Mouse (Mus musculus): ENCODE data around the gene Dnal4. TPM values are rescaled to one million over a fixed set of nuclear protein-coding genes. Genes with fewer than 3 reads are reported as not detected.

Gene Dnal4
- total RNA-seq, 2 experiments from 2014 or later: 9.6 to 13.9 TPM

DNA sequence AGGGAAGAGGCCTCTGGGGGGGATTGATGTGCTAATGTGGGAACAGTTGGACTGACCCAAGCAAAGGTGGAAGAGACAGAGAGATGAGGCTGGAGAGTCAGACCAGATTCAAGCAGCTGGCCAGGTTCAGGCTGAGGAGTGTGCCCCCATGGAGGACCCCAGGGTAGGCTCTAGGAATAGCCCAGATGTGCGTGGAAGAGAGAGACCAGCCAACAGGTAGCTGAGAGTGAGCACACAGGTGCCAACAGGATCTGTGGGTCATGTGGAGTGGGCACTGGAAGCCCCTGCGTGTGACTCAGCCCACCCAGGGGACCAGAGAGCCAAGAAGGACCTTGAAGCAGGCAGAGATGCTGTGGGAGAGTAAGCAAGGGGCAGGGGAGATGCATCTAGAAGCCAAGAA lies 24.0 kb upstream of the Dnal4 start:
- no peak for ATAC-seq (ENCODE audit: poor library complexity, severe bottlenecking)

DNA sequence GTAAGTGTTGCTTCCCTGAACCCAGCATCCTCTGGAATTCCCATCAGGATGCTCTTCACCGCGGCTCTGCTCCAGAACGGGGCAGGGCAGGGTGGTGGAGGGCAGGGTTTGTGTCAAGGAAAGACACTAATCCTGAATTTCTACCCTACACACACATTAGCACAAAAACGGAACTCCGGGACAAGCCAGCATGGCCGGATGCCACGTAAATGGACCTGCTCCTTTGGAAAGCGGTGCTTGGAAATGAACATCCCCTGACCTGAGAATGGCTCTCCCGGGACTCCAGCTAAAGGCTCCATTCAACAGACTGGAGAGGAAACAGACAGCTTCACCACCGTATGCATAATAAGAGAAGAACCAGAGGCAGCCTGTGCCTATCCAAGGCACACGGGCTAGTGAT lies 23.1 kb upstream of the Dnal4 start:
- ATAC-seq (ENCODE audit: poor library complexity, severe bottlenecking): no peak

DNA sequence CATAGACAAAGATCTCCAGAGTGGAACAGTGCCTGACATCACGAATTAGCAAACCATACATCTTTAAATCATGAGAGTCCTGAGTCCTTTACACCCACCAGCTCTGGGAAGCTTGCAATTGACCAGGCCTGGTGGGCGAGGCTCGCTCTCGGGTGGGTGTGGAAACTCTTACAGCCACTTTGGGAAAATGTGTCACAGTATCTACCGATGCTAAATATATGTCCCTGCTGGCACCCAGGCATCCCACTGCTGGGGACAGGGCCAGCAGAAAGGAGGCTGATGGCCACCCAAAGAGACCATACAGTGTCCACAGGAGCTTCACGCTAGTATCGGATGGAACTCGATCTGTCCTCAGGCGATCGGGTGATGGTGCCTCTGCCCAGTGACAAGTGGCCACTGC lies 20.9 kb upstream of the Dnal4 start:
- no peak for ATAC-seq (ENCODE audit: poor library complexity, severe bottlenecking)

DNA sequence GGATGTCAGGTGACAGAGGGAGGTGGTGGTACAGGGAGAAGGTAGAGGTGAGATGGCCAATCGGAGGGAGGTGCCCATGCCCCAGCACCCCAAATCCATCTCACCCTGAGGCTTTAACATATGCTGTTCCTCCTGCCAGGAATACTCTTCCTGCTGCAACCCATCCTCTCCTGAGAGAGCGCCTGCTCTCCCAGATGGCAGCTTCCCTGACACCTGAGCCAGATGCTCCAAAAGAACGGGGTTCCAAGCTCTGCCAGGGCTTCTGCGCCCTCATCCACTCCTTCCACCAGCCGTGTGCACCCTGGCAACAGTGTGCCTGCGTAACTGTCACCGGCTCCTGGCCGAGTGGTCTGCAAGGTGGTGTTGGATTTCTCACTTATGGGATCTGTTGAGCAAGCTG lies 20.0 kb upstream of the Dnal4 start:
- no peak for ATAC-seq (ENCODE audit: poor library complexity, severe bottlenecking)

DNA sequence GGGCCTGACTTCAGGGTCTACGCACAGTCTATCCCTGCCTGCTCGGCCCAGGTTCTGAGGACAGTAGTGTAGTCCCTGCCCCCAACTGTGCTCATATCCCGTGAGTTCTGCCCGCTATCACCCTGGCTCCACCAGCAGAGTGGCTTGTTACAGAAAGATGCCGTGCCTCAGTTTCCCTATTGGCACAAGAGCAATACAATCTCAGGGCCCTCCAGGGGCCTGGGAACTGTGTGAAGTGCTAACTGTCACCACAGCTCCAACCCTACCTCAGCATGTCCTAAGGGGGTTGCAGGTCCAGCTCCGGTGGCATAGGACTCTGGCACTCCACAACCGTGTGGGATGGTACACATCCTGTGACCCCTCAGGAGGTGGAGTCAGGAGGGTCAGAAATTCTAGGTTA lies 19.4 kb upstream of the Dnal4 start:
- no peak for ATAC-seq (ENCODE audit: poor library complexity, severe bottlenecking)

DNA sequence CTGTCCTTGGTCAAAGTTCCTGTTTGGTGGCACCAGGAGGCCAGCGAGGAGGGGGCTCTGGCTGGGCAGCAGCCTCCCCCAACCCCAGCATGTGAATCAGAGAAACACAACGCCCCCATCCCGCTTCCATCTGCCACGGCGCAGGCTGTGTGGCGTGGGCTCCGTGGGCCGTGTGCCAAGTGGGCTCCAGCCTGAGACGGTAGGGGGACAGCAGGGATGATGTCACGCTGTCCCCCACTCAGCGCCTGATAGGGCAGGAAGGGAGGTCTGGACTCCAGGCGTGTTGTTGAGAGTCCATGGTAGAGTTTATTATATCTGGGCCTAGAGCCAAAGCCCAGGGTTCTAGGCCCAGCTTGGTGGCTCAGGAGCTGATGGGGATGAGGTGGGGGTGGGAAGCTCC lies 18.6 kb upstream of the Dnal4 start:
- ATAC-seq (ENCODE audit: poor library complexity, severe bottlenecking): no peak

DNA sequence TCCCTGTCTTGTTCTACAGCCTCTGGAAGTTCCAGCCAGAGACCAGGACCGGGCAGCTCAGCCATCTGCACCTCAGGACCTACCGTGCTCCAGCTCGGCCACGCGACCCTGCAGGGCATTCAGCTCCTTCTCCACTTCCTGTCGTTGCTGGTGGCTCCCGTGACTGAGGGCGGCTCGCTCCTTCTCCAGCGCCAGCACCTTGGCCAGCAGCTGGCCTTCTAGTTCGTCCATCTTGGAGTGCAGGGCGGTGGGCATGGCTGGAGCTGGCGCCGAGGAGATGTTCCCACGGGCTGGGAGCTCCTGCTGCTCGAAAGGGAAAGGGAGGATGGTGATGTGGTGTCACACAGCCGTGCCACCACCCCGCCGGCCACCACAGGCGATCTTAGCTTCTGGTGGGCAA lies 16.5 kb upstream of the Dnal4 start:
- no peak for ATAC-seq (ENCODE audit: poor library complexity, severe bottlenecking)

DNA sequence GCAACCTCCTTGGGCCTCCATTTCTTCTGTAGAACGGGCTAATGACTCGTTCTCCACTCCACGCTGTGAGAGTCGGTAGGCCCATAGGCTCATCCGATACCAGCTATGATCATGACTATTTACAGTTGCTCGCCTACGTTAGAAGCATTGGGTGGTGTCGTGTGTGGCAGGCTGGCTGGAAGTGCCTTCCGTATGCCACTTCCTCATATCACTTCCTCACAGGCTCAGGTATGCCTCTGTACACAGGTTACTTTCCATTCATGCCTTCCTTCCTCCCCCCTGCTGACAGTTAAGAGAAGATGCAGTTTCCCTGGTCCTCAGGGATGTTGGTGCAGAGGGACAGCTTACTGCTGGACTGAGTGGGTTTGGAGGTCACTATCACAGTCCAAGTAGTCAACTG lies 15.4 kb upstream of the Dnal4 start:
- no peak; the same call in 1 of the 2 replicates for ATAC-seq (ENCODE audit: poor library complexity, severe bottlenecking)

DNA sequence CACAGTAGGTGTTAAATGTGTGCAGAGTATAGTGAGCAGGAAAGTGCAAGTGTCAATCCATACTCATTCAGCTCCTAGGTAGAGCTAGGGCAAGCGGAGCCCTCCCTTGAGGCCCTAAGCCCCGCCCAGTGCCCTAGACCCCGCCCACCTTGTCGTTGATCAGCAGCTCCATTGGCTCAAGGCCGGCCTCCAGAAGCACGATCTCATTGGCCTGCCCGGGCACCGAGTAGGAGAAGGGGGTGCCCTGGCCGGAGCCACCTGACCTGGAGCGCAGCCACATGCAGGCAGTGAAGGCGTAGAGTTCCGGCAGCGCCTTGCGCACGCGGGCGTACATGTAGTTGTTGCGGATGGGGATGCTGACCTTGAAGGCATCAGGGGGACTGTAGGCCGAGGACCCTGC lies 14.8 kb upstream of the Dnal4 start:
- ATAC-seq (ENCODE audit: poor library complexity, severe bottlenecking): no peak

DNA sequence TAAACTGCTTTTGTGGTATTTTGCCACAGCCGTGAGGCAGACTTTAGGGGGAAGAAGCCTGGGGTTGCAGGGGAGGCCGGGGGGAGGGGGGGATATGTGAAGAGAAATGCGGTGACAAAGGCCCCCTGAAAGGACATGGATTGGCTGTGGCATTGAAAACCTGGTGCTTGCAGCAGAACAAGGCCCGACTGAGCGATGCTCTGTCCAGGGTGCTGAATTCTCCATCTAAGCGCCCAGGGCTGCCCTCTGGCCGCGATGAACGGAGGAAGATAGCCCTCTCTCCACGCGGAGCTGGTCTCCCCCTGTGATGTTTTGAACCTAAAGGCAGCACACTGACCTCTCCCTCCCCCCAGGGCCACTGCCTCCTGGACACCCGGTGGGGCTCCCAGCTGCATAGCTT lies 13.9 kb upstream of the Dnal4 start:
- no peak for ATAC-seq (ENCODE audit: poor library complexity, severe bottlenecking)

DNA sequence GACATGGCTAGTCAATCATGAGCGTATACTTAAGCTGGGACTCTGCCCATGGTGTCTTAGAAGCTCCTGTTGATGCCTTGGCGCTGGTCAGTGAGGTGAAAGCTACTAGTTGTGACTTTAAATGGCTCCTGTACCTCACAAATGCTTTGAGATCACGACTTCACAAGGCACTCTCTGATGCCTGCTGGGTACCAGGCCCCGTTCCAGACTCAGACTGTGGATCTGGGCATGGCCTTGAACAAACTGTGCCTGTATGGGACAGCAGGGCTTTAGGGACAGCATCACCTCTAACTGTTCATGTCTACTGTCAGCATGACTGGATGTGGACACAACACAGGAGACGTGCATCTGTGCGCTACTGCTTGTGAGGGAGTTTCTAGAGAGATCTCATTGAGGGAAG lies 13.3 kb upstream of the Dnal4 start:
- no peak for ATAC-seq (ENCODE audit: poor library complexity, severe bottlenecking)

DNA sequence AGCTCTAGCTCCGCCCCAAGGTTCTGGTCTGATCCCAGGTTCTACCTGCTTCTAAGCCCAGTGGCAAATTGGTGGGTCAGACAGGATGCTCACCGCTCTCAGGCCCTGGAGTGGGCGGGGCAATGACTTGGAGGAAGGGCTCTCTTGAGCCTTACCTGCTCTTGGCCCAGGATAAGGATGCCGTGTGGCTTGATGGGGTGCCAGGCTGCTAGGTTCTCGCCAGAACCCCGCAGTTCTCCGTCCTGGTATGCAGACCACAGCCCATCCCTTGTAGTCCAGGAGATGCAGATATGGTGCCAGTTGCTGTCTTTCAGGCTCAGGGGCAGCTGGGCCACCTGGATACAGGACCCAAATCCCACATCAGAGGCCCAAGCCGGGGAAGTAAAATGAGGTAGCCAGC lies 12.5 kb upstream of the Dnal4 start:
- no peak for ATAC-seq (ENCODE audit: poor library complexity, severe bottlenecking)

DNA sequence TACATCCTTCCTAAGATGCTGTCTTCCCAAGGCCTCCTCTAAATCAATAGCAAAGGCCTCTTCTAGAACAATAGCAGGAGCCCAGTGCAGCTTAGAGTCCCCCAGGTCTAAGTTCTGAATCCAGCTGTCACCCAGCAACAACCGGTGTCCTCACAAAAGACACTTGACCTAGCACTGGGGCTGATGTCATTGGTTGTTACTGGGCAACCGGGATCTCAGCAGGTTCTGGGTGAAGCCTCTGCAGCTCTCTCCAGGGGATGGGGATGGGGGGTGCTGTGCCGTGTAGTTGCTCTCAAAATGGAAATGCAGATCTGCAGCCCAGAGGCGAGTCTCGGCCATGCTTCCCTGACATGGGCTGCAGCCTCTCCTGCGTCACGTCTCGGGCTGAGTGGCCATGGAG lies 10.2 kb upstream of the Dnal4 start:
- no peak for ATAC-seq (ENCODE audit: poor library complexity, severe bottlenecking)

DNA sequence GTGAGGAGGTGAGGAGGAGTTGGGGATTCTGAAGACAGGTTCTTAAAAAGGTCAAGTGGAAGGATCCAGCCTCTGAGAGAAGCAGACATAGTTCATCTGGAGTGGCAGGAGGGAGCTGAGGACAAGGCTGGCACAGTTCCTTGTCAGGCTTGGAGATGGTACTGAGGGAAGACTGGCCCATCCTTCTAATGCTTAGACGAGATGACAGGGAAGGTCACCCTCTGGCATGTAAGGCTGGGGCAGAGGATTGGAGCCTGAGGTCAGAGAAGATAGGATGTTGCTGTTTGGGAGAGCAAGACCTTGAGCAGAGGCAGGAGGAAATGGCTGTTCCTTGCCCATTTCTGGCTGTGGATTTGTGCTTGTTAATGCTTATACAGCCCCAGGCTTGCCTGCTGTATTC lies 7.4 kb upstream of the Dnal4 start:
- ATAC-seq (ENCODE audit: poor library complexity, severe bottlenecking): no peak

DNA sequence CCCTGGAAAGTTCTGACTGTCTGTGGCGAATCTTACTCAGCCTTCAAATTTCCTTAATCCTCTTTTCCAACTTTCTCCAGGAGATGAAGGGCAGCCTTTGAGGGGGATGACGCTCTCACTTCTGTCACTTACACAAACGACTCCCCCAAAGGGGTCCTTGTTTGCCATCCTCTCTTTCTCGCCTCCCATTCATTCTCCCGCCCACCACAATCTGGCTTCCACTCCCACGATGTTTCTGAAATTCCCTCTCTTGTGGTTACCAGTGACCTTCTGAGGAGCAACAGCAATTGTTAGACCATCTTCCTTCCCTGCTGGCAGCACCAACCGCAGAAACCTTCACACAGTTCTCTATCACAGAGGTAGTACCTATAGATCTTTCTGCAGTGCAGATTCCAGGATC lies 2.0 kb downstream of the Dnal4 start:
- ATAC-seq (ENCODE audit: poor library complexity, severe bottlenecking): no peak

DNA sequence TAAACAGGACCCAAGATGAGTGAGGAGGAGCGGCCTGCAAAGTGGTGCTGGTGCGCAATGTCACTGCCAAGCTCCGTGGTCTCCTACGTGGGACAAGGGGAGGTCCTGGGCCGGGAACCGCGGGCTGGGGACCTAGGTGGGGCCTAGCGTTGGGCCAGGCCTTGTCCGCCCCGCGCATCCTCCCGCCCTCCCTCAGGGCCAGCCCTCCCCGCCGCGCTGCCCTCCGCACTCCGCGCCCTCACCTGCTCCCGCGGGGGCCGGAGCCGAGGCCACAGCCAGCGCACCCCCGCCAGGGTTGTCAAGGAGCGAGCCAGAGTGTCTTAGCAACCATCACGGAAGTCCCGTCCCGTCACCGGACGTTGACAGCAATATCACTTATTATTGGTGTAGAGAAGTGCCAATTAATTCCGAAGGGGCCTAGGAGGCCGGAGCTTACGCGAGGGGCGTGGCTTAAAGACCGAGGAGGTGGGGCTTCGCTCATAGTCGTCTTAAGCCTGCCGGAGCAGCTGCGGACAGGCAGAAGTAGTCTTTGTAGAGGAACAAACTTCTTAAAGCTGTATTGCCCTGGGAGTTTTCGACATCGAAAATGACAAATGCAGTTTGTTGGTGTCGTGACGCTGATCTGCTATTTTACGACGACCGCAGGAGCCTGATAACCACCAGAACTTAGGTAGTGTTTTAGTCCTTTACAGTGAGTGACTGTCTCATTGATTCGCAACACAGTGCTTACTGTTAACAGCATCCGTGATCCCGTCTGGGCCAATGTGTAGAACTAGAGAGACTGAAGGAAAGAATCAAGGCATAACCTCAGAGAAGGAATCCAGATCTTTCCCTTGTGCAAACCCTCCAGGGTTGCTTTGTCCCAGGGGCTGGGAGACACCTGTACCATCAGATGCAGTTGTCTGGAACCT lies 3.3 kb downstream of the Dnal4 start:
- ATAC-seq (ENCODE audit: poor library complexity, severe bottlenecking): peak; percentile 99

DNA sequence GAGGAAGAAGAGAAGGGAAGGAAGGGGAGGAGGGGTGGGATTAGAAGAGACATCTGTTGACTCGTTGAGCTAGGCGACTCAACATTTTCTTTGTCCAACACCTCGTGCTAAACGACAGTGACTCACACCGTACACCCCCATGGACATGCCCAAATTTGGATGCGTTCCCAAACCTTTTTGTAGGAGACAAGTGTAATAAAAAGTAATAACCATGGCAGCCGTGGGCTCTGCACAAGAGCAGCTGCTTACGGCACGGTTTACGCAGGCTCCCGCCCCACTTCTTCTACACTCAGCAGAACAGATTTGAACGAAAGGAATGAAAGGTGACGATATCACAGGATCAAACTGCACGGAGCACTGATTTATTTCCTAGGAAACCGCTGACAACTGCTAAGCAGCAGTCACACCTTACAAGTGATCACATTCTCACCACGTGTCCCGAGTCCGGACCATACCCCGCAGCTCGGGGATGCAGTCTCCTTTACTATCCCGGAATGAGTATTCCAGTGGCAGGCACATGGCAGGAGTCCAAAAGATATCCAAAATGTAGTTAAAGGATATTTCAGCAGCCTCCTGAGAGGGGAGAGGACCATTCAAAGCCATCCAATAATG lies 6.9 kb downstream of the Dnal4 start:
- ATAC-seq (ENCODE audit: poor library complexity, severe bottlenecking): no peak

DNA sequence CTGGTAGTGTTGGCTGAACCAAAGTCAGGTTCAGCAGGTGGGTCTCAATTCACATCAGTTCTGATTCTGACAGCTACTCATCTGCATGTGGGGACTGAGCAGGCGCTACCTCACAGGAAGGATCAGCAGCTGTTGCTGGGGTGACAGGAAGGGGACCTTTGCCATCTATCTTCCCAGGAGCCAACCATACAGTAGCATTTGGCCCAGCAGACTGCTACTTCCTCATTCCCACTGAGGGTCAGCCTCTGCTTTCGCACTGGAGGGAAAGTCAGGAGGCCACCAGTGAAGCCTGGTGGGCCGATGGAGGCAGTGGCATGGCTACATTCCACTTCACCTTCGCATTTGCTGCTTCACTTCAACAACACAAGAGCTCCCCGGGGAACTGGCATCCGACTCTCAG lies 9.3 kb downstream of the Dnal4 start:
- peak; percentile 79 for ATAC-seq (ENCODE audit: poor library complexity, severe bottlenecking)

DNA sequence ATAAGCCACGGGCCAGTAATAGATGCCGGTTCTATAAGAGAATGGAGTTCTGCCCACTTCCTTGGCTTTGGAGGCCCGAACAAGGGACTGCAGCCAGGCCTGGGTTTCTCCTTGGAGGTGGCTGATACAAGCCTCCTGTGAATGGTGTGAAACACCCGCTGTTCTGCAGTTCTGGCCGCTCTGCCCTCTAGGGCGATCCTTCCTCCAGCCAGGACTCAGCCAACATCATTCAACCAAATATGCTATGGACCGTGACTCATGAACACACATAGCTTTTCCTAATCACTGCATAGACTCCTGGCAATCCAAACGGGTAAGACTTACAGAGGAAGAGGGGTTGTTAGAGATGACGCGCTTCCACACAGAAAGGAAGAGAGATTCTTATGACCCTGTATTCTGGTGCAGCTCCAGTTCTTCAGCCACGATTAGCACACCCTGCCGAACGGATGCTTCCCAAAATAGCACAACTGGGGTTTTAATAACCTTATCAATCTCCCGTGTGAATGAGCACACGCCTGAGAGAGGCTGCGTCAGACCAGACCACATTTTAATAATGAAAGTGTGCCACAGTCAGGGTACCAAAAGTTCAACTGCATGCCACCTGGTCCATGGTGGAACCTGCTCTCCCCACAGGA lies 10.2 kb downstream of the Dnal4 start:
- ATAC-seq (ENCODE audit: poor library complexity, severe bottlenecking): no peak

DNA sequence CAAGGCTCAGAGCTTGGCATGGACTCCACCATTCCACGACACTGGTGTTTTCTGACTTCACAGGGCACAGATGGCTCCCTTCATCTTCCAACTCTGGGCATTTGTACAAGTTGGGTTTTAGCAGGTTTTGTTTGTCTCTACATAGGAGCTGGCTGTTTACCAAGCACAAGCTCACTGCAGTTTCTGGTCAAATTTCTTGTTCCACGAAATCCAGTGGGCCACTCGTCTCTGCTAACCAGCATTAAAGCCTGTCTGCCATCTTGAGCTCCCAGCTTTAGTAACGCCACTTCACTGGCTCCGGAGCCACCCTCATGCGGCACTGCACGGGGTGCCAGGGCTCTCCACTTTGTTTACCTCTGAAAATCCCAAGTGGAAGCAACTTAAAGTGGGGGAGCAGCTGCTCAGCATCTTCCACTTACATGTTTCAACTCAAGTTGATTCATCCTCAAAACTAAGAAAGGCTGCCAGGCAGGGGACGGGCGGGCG lies 11.0 kb downstream of the Dnal4 start:
- no peak for ATAC-seq (ENCODE audit: poor library complexity, severe bottlenecking)

DNA sequence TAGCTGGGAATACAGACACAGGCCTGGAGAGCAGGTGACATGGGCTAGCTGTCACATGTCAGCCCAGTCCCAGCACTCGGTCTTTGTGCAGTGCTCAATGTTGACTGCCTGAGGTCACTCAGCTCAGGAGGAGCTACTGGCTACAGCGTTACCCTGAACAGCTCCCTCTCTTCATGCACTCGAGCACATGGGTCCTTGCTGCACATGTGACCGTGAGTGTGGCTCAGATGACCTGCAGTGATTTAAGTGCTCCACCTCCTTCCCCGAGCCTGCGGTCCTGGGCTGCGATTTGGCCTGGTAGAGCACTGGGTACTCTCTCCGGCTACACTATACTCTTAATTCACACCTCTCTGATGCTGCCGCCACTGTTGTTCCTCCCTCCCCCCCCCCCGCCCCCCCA lies 11.5 kb downstream of the Dnal4 start:
- ATAC-seq (ENCODE audit: poor library complexity, severe bottlenecking): no peak

DNA sequence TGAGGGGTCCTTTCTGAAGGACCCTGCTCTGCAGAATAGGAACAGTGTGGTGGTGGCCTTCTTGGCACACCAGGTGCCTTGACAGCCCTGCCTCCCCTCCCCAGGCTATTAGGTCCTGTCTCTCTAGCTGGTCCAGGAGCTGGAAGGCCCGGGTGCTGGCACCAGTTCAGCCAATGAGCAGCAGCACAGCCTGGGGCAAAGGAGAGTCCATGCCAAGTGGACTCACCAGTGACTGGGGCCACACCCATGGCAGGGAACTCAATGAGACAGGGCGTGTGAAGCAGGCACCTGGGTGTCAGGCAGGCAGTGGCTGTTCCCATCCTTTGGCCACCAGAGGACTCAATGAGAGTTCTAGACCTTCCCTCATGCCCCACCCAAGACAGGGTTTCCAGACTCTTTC lies 12.3 kb downstream of the Dnal4 start:
- no peak for ATAC-seq (ENCODE audit: poor library complexity, severe bottlenecking)

Data from megakaryocyte, adult 5-6 weeks (primary cell).